Comparison of ENCODE assay signal across 8 mouse cellular contexts in the genomic region with DNA sequence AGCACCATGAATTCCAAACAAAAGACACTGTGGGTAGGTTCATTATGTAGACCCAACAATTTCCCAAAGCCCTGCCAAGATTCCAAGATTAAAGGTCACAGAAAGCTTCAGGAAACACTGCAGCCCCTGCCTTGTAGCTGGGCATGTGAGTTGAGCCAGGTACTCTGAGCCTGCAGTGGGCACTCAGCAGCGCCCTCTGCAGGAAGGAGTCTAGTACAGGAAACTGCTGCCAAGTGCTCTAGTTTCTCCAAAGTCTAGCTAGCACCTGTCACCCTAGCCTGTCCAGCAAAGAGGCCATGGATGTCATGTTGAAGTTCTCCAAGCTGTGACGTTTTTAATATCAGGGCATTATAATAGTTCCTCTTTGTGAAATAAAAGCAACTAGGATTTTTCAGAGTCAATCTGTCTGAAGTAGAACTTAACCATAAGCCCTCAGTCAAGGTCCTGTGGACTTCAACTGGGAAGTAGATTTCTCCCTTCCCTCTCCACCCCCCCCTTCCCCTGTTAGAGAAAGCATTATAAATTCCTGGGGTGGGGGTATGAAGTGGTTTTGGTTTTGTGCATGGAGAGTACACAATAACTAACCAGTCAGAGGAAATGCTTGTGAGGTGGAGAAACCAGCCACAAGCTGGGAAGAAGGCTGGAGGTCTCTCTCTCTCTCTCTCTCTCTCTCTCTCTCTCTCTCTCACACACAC. TPM values are rescaled to one million over a fixed set of nuclear protein-coding genes. Genes with fewer than 3 reads are reported as not detected.
DNase-seq lines count a peak whose midpoint lies in the region; ATAC-seq and TF ChIP-seq lines count a peak whose summit lies in the region.

No protein-coding gene starts in this region.

- H3K4me2 ChIP-seq in heart, embryonic 12.5 days, result no peak overlapping the region
- H3K4me2 ChIP-seq in midbrain, embryonic 13.5 days (replicated peaks), result no peak overlapping the region

- H3K27me3 ChIP-seq in heart, embryonic 12.5 days (replicated peaks), result peaks cover 28% of the 10 kb centered on the region
- no peaks in the 10 kb centered on the region for H3K27me3 ChIP-seq in kidney, adult 2 months (replicated peaks; ENCODE audit: control insufficient read depth, insufficient read depth, low read length)
- no peaks in the 10 kb centered on the region for H3K27me3 ChIP-seq in midbrain, embryonic 13.5 days

- TF ChIP-seq CTCF in kidney, adult 2 months (conservative IDR thresholded peaks at IDR 0.05; ENCODE audit: insufficient read depth, insufficient read length, low read depth, low read length), result peak; percentile 66

- TF ChIP-seq POLR2A in kidney, adult 2 months (IDR thresholded peaks at IDR 0.05; ENCODE audit: low read depth, low read length), result no peak

- 0 out of 2 replicates have a peak, but pooled peaks cover 6% of the 10 kb centered on the region for H3K4me1 ChIP-seq in heart, embryonic 12.5 days (replicated peaks)
- H3K4me1 ChIP-seq in ES-E14 (ENCODE audit: control insufficient read depth in 2 of 2, insufficient read depth in 2 of 2, low read length in 2 of 2, poor library complexity in 1 of 2), result peaks cover 3 to 4% of the 10 kb centered on the region in 2 experiments; a peak in 1 of 4 replicates
- peaks cover 11% of the 10 kb centered on the region for H3K4me1 ChIP-seq in kidney, adult 2 months (ENCODE audit: control insufficient read depth, insufficient read depth, low read length)
- H3K4me1 ChIP-seq in midbrain, embryonic 13.5 days (replicated peaks), result peaks cover 31% of the 10 kb centered on the region

- no peak for ATAC-seq in heart, embryonic 12.5 days (ENCODE audit: insufficient number of reproducible peaks, low FRiP score)
- ATAC-seq in midbrain, embryonic 13.5 days, result no peak

- WGBS in heart, embryonic 12.5 days, result 15% methylated on average over 2 of the region's 2 CpGs
- WGBS in kidney, adult 2 months, result 12% methylated on average over 2 of the region's 2 CpGs
- 19% methylated on average over 2 of the region's 2 CpGs for WGBS in midbrain, embryonic 13.5 days

- peak; percentile 23 for DNase-seq in heart, adult 8-10 months (ENCODE audit: low spot score)
- DNase-seq in ES-E14 (ENCODE audit: low read depth, low spot score), result peak; percentile 79
- peak; percentile 77 to 89 for DNase-seq in cerebellum, adult 18-20 months
- DNase-seq in kidney, adult 2 months, result peak; percentile 59
- DNase-seq in natural killer cell, adult 2 months (ENCODE audit: low spot score in 2 of 2), result peak; percentile 15 to 19
- DNase-seq in frontal cortex, postnatal 25 days (ENCODE audit: low spot score in 2 of 2), result no peak

- H3K9ac ChIP-seq in heart, embryonic 12.5 days, result no peak overlapping the region
- H3K9ac ChIP-seq in ES-E14 (ENCODE audit: insufficient read depth, low read depth, low read length, poor library complexity, severe bottlenecking), result no peak overlapping the region
- no peak overlapping the region for H3K9ac ChIP-seq in midbrain, embryonic 13.5 days (replicated peaks)

- H3K27ac ChIP-seq in heart, embryonic 12.5 days (ENCODE audit: poor library complexity, severe bottlenecking), result no peak overlapping the region
- no peak overlapping the region for H3K27ac ChIP-seq in ES-E14 (ENCODE audit: insufficient read depth, low read depth, low read length, poor library complexity, severe bottlenecking)
- H3K27ac ChIP-seq in kidney, adult 2 months (ENCODE audit: insufficient read depth, low read depth, low read length), result peak overlapping the region; percentile 91
- no peak overlapping the region for H3K27ac ChIP-seq in midbrain, embryonic 13.5 days

- H3K4me3 ChIP-seq in heart, embryonic 12.5 days, result no peak overlapping the region
- H3K4me3 ChIP-seq in ES-E14 (ENCODE audit: insufficient read depth in 1 of 2, low read depth in 1 of 2, low read length in 2 of 2, poor library complexity in 1 of 2, severe bottlenecking in 1 of 2), result no peak overlapping the region
- H3K4me3 ChIP-seq in kidney, adult 2 months (ENCODE audit: insufficient read depth, low read depth, low read length), result no peak overlapping the region
- H3K4me3 ChIP-seq in midbrain, embryonic 13.5 days (replicated peaks), result no peak overlapping the region

- in situ Hi-C loops in ES-E14 (cut with MboI; ENCODE audit: low sequenced_read_pairs in 2 of 2, unreplicated experiment in 2 of 2), result no loop called here

- H3K9me3 ChIP-seq in heart, embryonic 12.5 days (replicated peaks), result no peaks in the 10 kb centered on the region
- H3K9me3 ChIP-seq in ES-E14 (ENCODE audit: control insufficient read depth, insufficient read depth, low read depth, low read length), result no peaks in the 10 kb centered on the region
- no peaks in the 10 kb centered on the region for H3K9me3 ChIP-seq in midbrain, embryonic 13.5 days

- no peaks in the 10 kb centered on the region for H3K36me3 ChIP-seq in heart, embryonic 12.5 days
- H3K36me3 ChIP-seq in ES-E14 (ENCODE audit: control insufficient read depth, insufficient read depth, low read length, poor library complexity, severe bottlenecking), result no peaks in the 10 kb centered on the region
- no peaks in the 10 kb centered on the region for H3K36me3 ChIP-seq in kidney, adult 2 months (ENCODE audit: control insufficient read depth, insufficient read depth, low read length)
- no peaks in the 10 kb centered on the region for H3K36me3 ChIP-seq in midbrain, embryonic 13.5 days

TF ChIP-seq in ES-E14, 5 proteins besides CTCF, POLR2A, EP300 and RAD21:
- TF ChIP-seq ZNF384 (IDR thresholded peaks at IDR 0.05; ENCODE audit: low read depth, low read length), result no peak
- TF ChIP-seq MAFK (IDR thresholded peaks at IDR 0.05; ENCODE audit: insufficient read depth, low read depth, low read length), result no peak
- TF ChIP-seq CHD2 (IDR thresholded peaks at IDR 0.05; ENCODE audit: low read depth, low read length), result no peak
- 0 out of 2 replicates have a peak, but pooled peaks have one; percentile 8 for TF ChIP-seq ZC3H11A (IDR thresholded peaks at IDR 0.05; ENCODE audit: borderline replicate concordance, low read depth, low read length)

RNA-seq across cellular contexts. Expression of gene Pitpnm3, which starts 9.8 kb away (rescaled TPM):
- total RNA-seq in heart, adult 8-10 months (2022), result 1 to 10 TPM; 1.1 to 2.1 (median 1.9) TPM
- 0.13 and 0.17 TPM in 2 replicates for polyA plus RNA-seq in heart, embryonic 12.5 days (2016; fragmentation: Nextera tagmentation; extraction: Ambion mirVana)
- total RNA-seq in ES-E14 (2012; rRNA removed), result 0.32 and 0.36 TPM in 2 replicates
- polyA plus RNA-seq in kidney, adult 2 months (2012; rRNA removed), result 4.7 and 5.5 TPM in 2 replicates
- 1.8 and 2.1 TPM in 2 replicates for polyA plus RNA-seq in midbrain, embryonic 13.5 days (2015; fragmentation: Nextera tagmentation; extraction: Ambion mirVana)

Comparison
In these comparisons a context has a peak if more than half of its experiments do, and no peak if none do; other contexts are left out.
1. DNase-seq: peak in heart, adult 8-10 months (single experiment), ES-E14 (single experiment), cerebellum, adult 18-20 months (2 of 2), kidney, adult 2 months (single experiment) and natural killer cell, adult 2 months (2 of 2); none in frontal cortex, postnatal 25 days (0 of 2).